Mouse (Mus musculus) heart, postnatal 0 days (tissue): ENCODE results near the gene Ddx56.

ENCODE experiments used
- CTCF ChIP-seq: IDR thresholded peaks from 2 replicates; pipeline ENCODE4 v1.5.1; 2016; ENCODE audit warnings: antibody characterized with exemption, control low read depth, low read depth
- EP300 ChIP-seq: IDR thresholded peaks from 2 replicates; pipeline ENCODE4 v1.6.1; 2016; ENCODE audit warnings: antibody characterized with exemption, low read depth

DNA sequence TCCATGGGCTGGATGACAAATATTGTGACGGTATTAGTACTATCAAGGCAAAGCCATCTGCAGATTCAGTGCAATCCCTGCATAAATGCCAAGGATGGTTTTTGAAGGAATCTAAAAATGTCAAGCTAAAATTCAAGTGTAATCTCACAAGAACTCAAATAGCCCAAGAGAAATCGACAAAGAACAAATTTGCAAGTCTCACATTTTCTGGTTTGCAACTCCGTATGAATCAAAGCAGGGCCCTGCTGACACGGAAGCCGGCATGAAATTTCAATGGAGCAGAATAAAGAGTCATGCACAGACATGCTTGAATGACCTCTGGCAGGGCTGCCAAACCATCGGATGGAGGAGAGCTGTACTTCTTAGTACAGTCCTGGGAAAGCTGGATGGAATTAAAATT lies 47.6 kb downstream of the Ddx56 start:
- no peak for TF ChIP-seq CTCF
- TF ChIP-seq EP300: no peak
